Mouse (Mus musculus): ENCODE data around the gene Slc9a3r2. TPM values are rescaled to one million over a fixed set of nuclear protein-coding genes. Genes with fewer than 3 reads are reported as not detected.
A peak's percentile ranks its signal among the peaks of the same experiment; 100 is the strongest.

Gene Slc9a3r2
- polyA plus RNA-seq, 1 experiment from 2014 or later: 92.4 TPM

DNA sequence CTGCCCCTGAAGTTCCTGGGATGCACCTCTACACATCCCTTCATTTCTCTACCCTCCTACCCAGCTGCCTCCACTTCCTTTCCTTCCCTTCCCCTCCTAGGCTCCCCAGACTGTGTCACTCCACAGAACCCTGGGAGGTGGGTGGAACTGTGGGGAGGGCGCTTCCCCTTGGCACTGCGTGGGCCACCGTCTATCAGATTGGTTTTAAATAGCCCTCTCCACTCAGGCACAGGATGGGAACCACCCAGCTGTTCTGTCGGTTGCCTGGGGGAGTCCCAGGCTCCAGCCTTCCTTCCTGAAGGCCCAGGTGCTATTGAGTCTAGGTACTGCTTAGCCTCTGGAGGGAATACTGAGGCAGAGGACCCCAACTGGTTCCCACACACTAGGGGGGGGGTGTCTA is 15.1 kb downstream of the Slc9a3r2 start:
- H3K9me3 ChIP-seq: no peaks in the 10 kb centered on the region
- no peak overlapping the region for H3K4me3 ChIP-seq
- H3K4me1 ChIP-seq: peaks cover 40% of the 10 kb centered on the region
- peaks cover 7% of the 10 kb centered on the region; the same call in 1 of the 2 replicates for H3K36me3 ChIP-seq
- no peak overlapping the region for H3K9ac ChIP-seq
- no peaks in the 10 kb centered on the region for H3K27me3 ChIP-seq
- H3K4me2 ChIP-seq: no peak overlapping the region
- no peak for ATAC-seq (ENCODE audit: borderline replicate concordance, extremely low read depth, low FRiP score, low TSS enrichment)
- H3K27ac ChIP-seq: no peak overlapping the region
- WGBS: 77% methylated on average over 4 of the region's 4 CpGs

DNA sequence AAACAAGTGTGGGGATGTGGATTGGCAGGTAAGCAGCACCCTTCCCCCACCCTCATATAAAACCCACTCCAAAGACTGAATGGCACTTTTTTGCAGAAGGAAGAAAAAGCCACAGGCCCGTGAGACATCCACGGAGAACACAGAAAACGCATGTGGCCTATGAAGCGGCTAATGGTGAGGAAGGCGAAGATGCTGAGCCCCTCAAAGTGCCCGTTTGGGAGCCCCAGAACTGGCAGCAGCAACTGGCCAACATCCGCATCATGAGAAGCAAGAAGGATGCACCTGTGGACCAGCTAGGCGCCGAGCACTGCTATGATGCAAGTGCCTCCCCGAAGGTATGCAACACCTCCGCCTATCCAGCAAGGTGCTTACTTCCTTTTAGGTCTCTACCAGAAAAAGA is 16.3 kb downstream of the Slc9a3r2 start:
- ATAC-seq (ENCODE audit: borderline replicate concordance, extremely low read depth, low FRiP score, low TSS enrichment): no peak
- Histone ChIP-seq H3K36me3 (peaks cover 13% of the 10 kb centered on the region), H3K27me3 (no peaks in the 10 kb centered on the region), H3K27ac (peak overlapping the region; percentile 96), H3K4me3 (no peak overlapping the region), H3K9ac (no peak overlapping the region), H3K9me3 (no peaks in the 10 kb centered on the region), H3K4me2 (no peak overlapping the region), H3K4me1 (peaks cover 32% of the 10 kb centered on the region)
- WGBS: 92% methylated on average over 11 of the region's 11 CpGs

DNA sequence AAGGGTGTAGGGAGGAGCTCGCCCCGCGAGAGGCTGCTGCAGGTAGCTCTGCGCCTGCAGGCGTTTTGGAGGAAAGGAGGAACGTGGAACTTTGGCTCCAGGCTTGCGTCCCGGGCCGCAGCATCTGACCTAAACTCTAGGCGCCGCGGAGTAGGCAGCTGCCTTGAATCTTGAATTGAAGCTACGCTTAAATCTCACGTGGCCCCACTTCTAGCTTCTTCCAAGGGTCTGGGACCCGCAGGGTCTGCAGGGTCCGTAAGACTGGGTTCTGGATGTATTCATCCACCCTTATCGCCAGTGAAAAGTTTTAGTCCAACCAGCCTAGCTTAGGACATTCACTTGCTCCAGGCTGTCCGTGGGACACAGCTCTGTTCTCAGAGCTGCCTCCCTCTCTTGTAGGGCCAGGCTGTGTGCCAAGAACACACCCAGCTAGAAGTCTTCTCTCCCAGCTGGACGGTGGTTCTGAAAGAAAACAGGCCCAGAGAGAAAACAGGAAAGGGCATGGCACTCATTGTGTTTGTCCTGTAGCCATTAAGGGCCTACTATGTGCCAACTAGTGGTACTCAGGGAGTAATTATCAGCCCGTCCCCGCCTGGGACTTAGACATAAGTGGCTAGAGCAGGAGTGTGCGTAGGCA is 17.2 kb downstream of the Slc9a3r2 start:
- peak overlapping the region; percentile 96 for H3K27ac ChIP-seq

DNA sequence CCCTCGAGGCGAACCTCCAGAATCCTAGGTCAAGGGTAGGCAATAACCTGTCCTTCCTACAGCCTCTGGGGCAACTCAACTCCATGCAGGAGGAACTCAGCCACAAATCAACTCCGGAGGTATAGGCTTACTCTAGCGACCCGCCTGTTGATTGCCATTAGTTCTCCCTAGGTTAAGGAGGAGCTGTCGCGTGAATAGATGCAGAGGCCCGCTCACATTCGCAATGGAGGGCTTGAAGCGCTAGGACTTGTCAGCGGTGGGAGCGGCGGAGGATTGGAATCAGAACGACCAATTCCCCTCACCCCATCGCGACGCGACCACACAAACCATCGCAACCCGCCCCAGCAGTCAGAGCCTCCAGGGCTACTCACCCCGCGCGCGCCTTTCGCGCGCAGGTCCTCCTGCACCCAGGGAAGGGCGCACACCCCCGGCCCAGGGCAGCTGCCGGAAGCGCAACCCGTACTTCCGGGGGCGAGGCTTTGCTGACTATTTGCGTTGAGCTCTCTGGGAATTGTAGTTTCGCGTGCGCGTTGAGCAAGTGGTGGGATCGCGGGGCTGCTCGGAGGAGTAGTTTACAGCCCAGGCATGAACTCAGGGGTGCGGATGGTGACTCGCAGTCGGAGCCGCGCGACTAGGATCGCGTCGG is 17.8 kb downstream of the Slc9a3r2 start, which contains the start of the genes Tsc2 and Nthl1:
TSS of gene Tsc2 (minus strand) at position 464 of the 646 bp plus-strand sequence.
TSS of gene Nthl1 (plus strand) at position 514 of the 646 bp plus-strand sequence.
- Histone ChIP-seq H3K9ac (peak within 1 kb of the TSS; percentile 59), H3K4me2 (peak within 1 kb of the TSS; percentile 84), H3K27me3 (no peaks in the 10 kb centered on the region), H3K27ac (peak within 1 kb of the TSS; percentile 96), H3K4me3 (peak within 1 kb of the TSS; percentile 64), H3K36me3 (peaks cover 21% of the 10 kb centered on the region), H3K4me1 (peaks cover 28% of the 10 kb centered on the region), H3K9me3 (no peaks in the 10 kb centered on the region)
- peak; percentile 86 for ATAC-seq (ENCODE audit: borderline replicate concordance, extremely low read depth, low FRiP score, low TSS enrichment)
- WGBS: under 1% methylated on average over 51 of the region's 51 CpGs

More for the DNA sequence above, 17.2 kb downstream of the Slc9a3r2 start:
- 7% methylated on average over 22 of the region's 22 CpGs for WGBS
- peaks cover 16% of the 10 kb centered on the region for H3K36me3 ChIP-seq
- H3K27me3 ChIP-seq: no peaks in the 10 kb centered on the region
- H3K4me2 ChIP-seq: peak overlapping the region; percentile 84
- no peaks in the 10 kb centered on the region for H3K9me3 ChIP-seq
- ATAC-seq (ENCODE audit: borderline replicate concordance, extremely low read depth, low FRiP score, low TSS enrichment): peak; percentile 58
- peak overlapping the region; percentile 64 for H3K4me3 ChIP-seq
- H3K4me1 ChIP-seq: peaks cover 28% of the 10 kb centered on the region
- H3K9ac ChIP-seq: peak overlapping the region; percentile 59

DNA sequence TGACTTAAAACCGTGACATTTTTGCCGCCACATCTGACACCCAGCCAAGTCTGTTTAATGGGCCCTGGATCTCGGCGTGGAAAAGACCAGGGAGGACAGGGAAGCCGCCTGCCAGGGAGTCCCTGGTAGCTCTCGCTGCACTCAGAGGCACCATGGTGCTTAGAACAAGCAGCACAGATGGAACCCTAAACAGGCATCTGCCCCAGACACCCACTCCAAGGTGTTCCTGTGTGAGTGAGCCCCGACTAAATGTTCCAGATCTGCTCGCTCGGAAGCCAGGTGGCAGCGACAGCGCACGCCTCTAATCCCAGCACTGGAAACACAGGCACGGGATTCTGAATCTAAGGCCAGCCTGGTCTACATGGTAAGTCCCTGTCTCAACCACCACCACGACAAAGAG is 20.1 kb downstream of the Slc9a3r2 start:
- Histone ChIP-seq H3K4me1 (peaks cover 23% of the 10 kb centered on the region), H3K27ac (no peak overlapping the region), H3K4me3 (no peak overlapping the region), H3K4me2 (no peak overlapping the region), H3K36me3 (peaks cover 38% of the 10 kb centered on the region), H3K9me3 (no peaks in the 10 kb centered on the region), H3K9ac (no peak overlapping the region), H3K27me3 (no peaks in the 10 kb centered on the region)
- 88% methylated on average over 14 of the region's 14 CpGs for WGBS
- ATAC-seq (ENCODE audit: borderline replicate concordance, extremely low read depth, low FRiP score, low TSS enrichment): no peak

DNA sequence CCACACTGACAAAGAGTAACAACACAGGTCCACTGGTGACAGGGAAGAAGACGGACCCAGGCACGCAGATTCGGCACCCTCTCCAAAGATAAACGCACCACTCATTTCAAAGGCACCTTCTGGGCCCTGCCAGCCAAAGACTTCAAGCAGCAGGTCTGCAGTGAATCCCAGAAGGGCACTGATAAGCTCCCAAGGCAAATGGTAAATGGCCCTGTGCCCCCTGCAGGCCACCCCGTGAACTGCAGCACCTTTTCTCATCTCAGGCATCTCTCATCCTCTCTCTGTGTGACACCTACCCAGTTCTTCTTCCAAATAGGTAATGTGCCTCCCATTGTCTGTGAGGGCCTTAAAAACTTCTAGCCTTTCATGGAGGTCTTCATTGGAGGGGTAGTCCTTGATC is 21.5 kb downstream of the Slc9a3r2 start:
- H3K27ac ChIP-seq: no peak overlapping the region
- H3K4me1 ChIP-seq: peaks cover 17% of the 10 kb centered on the region
- H3K9ac ChIP-seq: no peak overlapping the region
- no peak overlapping the region for H3K4me3 ChIP-seq
- no peak for ATAC-seq (ENCODE audit: borderline replicate concordance, extremely low read depth, low FRiP score, low TSS enrichment)
- H3K9me3 ChIP-seq: no peaks in the 10 kb centered on the region
- H3K36me3 ChIP-seq: peaks cover 52% of the 10 kb centered on the region
- no peaks in the 10 kb centered on the region for H3K27me3 ChIP-seq
- 33% methylated on average over 5 of the region's 5 CpGs for WGBS
- no peak overlapping the region for H3K4me2 ChIP-seq

DNA sequence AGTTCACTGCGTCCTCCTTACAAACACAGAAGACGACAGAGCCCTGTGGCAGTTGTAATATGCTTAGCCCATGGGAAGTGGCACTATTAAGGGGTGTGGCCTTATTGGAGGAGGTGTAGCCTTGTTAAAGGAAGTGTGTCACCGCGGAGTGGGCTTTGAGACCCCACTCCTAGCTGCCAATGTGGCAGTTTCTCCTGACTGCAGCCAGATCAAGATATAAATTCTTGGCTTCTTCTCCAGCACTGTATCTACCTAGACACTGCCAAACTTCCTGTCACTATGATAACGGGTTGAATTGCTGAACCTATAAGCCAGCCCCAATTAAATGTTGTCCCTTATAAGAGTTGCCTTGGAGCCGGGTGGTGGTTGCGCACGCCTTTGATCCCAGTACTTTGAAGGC is 24.7 kb downstream of the Slc9a3r2 start:
- no peak overlapping the region for H3K4me2 ChIP-seq
- peaks cover 82% of the 10 kb centered on the region for H3K36me3 ChIP-seq
- H3K4me3 ChIP-seq: no peak overlapping the region
- no peak overlapping the region for H3K27ac ChIP-seq
- no peak overlapping the region for H3K9ac ChIP-seq
- no peaks in the 10 kb centered on the region for H3K9me3 ChIP-seq
- no peaks in the 10 kb centered on the region for H3K27me3 ChIP-seq
- 88% methylated on average over 8 of the region's 8 CpGs for WGBS
- no peaks in the 10 kb centered on the region for H3K4me1 ChIP-seq
- ATAC-seq (ENCODE audit: borderline replicate concordance, extremely low read depth, low FRiP score, low TSS enrichment): no peak

DNA sequence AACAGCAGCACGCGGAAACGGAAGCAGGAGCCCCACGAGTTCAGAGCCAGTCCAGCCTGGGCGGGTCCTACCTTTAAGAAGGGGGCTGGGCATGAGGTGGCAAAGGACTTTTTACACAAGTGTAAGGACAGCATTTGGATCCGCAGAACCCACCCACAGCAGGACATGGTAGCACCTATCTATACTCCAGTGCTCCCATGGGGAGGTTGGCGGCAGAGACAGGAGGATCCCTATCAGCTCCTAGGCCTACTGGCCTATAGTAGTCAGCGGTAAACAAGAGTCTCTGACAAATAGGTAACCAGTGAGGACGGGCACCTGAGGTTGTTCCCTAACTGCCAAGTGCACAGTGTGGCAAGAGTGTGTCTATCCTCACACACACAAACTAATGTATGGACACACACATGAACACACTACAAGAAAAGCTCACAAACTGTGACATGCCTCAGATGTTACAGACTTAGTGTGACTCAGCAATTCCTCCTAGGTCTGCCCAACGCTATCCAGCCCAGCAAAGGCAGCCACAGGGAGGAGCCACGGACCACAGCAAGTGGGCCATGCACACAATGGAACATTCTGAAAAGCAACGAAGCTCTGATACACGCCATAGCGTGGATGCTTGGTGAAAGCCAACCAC is 32.4 kb downstream of the Slc9a3r2 start:
- Histone ChIP-seq H3K27ac (no peak overlapping the region), H3K4me1 (no peaks in the 10 kb centered on the region), H3K4me2 (no peak overlapping the region), H3K27me3 (no peaks in the 10 kb centered on the region), H3K9ac (no peak overlapping the region), H3K36me3 (peaks cover 82% of the 10 kb centered on the region), H3K9me3 (no peaks in the 10 kb centered on the region), H3K4me3 (no peak overlapping the region)
- no peak for ATAC-seq (ENCODE audit: borderline replicate concordance, extremely low read depth, low FRiP score, low TSS enrichment)
- WGBS: 79% methylated on average over 14 of the region's 14 CpGs

DNA sequence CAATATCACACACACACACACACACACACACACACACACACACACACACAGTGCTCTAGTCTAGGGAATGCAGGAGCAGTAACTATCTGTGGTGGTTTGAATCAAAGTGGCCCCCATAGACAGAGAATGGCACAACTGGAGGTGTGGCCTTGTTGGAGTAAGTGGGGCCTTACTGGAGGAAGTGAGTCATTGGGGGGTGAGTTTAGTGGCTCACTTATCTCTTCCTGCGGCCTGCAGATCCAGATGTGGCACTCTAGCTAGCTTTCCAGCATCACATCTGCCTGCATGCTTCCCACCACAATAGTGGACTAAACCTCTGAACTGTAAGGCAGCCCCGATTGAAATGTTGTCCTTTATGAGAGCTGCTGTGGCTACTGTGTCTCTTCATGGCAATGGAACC is 39.4 kb downstream of the Slc9a3r2 start:
- no peaks in the 10 kb centered on the region for H3K9me3 ChIP-seq
- H3K36me3 ChIP-seq: peaks cover 44% of the 10 kb centered on the region
- H3K4me2 ChIP-seq: no peak overlapping the region
- H3K9ac ChIP-seq: no peak overlapping the region
- H3K27ac ChIP-seq: no peak overlapping the region
- no peaks in the 10 kb centered on the region for H3K27me3 ChIP-seq
- no peak for ATAC-seq (ENCODE audit: borderline replicate concordance, extremely low read depth, low FRiP score, low TSS enrichment)
- no peak overlapping the region for H3K4me3 ChIP-seq
- WGBS: 76% methylated on average over 2 of the region's 2 CpGs
- no peaks in the 10 kb centered on the region for H3K4me1 ChIP-seq

DNA sequence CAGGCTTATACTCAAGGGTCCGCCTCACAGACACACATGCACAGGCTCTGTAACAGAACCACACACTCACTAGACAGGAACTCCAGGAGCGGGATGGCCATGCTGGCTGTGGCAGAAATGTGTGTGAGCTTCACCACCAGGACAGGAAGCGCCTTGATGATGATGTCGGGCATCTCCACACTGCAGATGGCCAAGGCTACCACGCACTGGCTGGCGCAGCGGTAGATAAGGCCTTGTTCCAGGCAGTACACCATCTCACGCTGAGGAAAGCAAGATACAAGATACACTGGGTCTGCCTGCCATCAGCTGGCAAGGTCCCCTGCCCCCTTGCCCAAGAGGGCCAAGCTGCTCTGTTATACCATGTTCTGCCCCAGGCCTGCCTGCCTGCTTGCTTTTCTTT is 41.3 kb downstream of the Slc9a3r2 start:
- H3K4me1 ChIP-seq: no peaks in the 10 kb centered on the region

DNA sequence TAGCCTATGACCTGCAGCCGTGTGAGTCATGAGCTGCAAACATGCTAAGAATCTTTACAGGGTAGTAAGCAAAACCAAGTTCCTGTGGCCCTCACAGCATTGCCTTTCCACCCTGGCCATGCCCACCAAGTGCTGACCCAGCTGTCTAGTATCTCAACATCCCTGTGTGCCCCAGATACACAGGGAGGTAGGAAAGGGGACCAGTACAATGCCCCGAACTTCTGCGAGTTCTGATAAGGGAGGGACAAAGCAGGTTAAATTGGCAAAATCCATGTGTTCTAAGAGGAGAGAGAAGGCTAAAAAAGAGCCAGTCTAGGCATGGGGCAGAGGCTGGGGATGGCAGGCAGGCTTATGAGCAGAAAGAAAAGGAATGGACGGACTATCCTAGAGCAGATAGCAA is 41.8 kb downstream of the Slc9a3r2 start:
- Histone ChIP-seq H3K9ac (no peak overlapping the region), H3K4me1 (no peaks in the 10 kb centered on the region), H3K4me2 (no peak overlapping the region), H3K36me3 (peaks cover 39% of the 10 kb centered on the region), H3K4me3 (no peak overlapping the region), H3K9me3 (no peaks in the 10 kb centered on the region), H3K27ac (no peak overlapping the region), H3K27me3 (no peaks in the 10 kb centered on the region)
- WGBS: 81% methylated on average over 4 of the region's 4 CpGs
- ATAC-seq (ENCODE audit: borderline replicate concordance, extremely low read depth, low FRiP score, low TSS enrichment): no peak

More for the DNA sequence above, 41.3 kb downstream of the Slc9a3r2 start:
- Histone ChIP-seq H3K36me3 (peaks cover 43% of the 10 kb centered on the region), H3K4me2 (no peak overlapping the region), H3K9me3 (no peaks in the 10 kb centered on the region), H3K27me3 (no peaks in the 10 kb centered on the region), H3K4me3 (no peak overlapping the region), H3K9ac (no peak overlapping the region), H3K27ac (no peak overlapping the region)
- no peak for ATAC-seq (ENCODE audit: borderline replicate concordance, extremely low read depth, low FRiP score, low TSS enrichment)
- WGBS: 86% methylated on average over 8 of the region's 8 CpGs

DNA sequence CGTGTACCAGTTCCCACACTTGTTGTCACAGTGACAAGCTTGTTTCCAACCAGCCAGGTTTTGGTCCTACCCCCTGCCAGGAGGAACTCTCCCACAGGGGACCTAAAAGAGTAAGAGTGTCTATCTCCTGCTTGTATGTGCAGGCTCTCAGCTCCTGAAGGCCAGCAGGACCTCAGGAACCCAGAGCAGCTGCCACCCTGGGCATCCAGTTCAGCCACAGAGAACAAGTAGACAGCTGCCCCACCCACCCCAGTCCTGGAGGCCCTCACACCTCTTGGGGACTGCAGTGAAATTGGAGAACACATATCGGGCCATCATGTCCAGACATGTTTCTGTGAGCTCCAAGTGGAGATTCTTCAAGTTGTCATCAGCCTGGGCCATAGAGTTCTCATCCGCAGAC is 45.6 kb downstream of the Slc9a3r2 start:
- no peak for ATAC-seq (ENCODE audit: borderline replicate concordance, extremely low read depth, low FRiP score, low TSS enrichment)
- no peak overlapping the region for H3K4me2 ChIP-seq
- 82% methylated on average over 3 of the region's 3 CpGs for WGBS
- H3K27ac ChIP-seq: no peak overlapping the region
- peaks cover 49% of the 10 kb centered on the region for H3K36me3 ChIP-seq
- no peaks in the 10 kb centered on the region for H3K9me3 ChIP-seq
- no peak overlapping the region for H3K9ac ChIP-seq
- no peaks in the 10 kb centered on the region for H3K27me3 ChIP-seq
- H3K4me3 ChIP-seq: no peak overlapping the region
- no peaks in the 10 kb centered on the region for H3K4me1 ChIP-seq
